Mouse (Mus musculus) hindbrain, embryonic 12.5 days (tissue): Measurements from ENCODE around the gene Nme3. TPM values are rescaled to one million over a fixed set of nuclear protein-coding genes. Genes with fewer than 3 reads are reported as not detected.
"Not testable (repeated sequence)": the region's sequence is repeated elsewhere in the genome, so short reads cannot be mapped to it uniquely, and the experiment has no call there.

Source experiments
- ATAC-seq: fragments of 200-750 bp; cut with Nextera tagmentation; 2 replicates; pipeline ENCODE4 v1.8.0; 2017; ENCODE audit warnings: moderate TSS enrichment; ENCODE audit not compliant: low FRiP score
- H3K27ac ChIP-seq: fragments of 300-500 bp; sonication (generic); 2 replicates; pipeline ENCODE4 v1.5.1; 2016; ENCODE audit warnings: mild to moderate bottlenecking
- H3K27me3 ChIP-seq: fragments of 300-500 bp; sonication (generic); 2 replicates; pipeline ENCODE4 v1.6.1; 2016; ENCODE audit warnings: mild to moderate bottlenecking
- H3K36me3 ChIP-seq: fragments of 300-500 bp; sonication (generic); 2 replicates; pipeline ENCODE4 v1.6.1; 2016; ENCODE audit warnings: mild to moderate bottlenecking
- H3K4me1 ChIP-seq: fragments of 300-500 bp; sonication (generic); 2 replicates; pipeline ENCODE4 v1.6.1; 2016
- H3K4me2 ChIP-seq: fragments of 300-500 bp; sonication (generic); replicated peaks from 2 replicates; pipeline ENCODE4 v1.6.1; 2016; ENCODE audit warnings: mild to moderate bottlenecking
- H3K4me3 ChIP-seq: fragments of 300-500 bp; sonication (generic); 2 replicates; pipeline ENCODE4 v1.5.1; 2016; ENCODE audit warnings: mild to moderate bottlenecking
- H3K9ac ChIP-seq: fragments of 300-500 bp; sonication (generic); 2 replicates; pipeline ENCODE4 v1.6.1; 2016; ENCODE audit warnings: mild to moderate bottlenecking, moderate library complexity
- H3K9me3 ChIP-seq: fragments of 300-500 bp; sonication (generic); replicated peaks from 2 replicates; pipeline ENCODE4 v1.6.1; 2016; ENCODE audit warnings: mild to moderate bottlenecking
- WGBS: fragments of 180-500 bp; shearing (Covaris S2); methylation state at CpG from one replicate; pipeline ENCODE4 v1.1.7; 2016; 5-methylcytosine and 5-hydroxymethylcytosine counted together
- polyA plus RNA-seq: library from polyadenylated mRNA; unstranded; fragments of >200 nt; fragmentation: Nextera tagmentation; extraction: Ambion mirVana; gene quantifications from 2 replicates; pipeline ENCODE4 v1.2.1, GENCODE M21; 2016

Gene Nme3
- polyA plus RNA-seq, 1 experiment from 2014 or later, result 49.8 TPM

DNA sequence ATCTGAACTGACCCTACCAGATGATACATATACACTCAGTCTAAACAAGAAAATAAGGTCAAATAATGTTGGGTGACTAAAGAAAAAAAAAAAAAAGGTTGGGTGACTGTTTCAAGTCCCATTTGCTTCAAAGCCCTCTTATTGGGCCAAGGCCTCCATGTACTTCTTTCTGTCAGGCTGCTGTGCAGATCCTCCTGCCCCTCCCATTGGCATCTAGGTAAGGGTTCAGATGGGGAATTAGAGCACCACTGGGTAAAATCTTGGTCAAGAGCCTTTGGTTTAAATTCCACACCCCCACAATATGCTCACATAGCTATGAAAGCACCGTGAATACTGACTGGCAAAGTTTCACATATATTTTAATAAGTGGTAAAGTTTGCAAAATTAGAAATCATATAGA is 26.9 kb downstream of the Nme3 start:
- no peak overlapping the region for H3K4me2 ChIP-seq
- no peak overlapping the region for H3K4me3 ChIP-seq
- H3K4me1 ChIP-seq, result no peaks in the 10 kb centered on the region
- no peaks in the 10 kb centered on the region for H3K27me3 ChIP-seq
- H3K9ac ChIP-seq, result no peak overlapping the region
- no peak for ATAC-seq
- 100% methylated on average over 1 of the region's 1 CpGs for WGBS
- peaks cover 91% of the 10 kb centered on the region for H3K36me3 ChIP-seq
- no peak overlapping the region for H3K27ac ChIP-seq
- H3K9me3 ChIP-seq, result no peaks in the 10 kb centered on the region

DNA sequence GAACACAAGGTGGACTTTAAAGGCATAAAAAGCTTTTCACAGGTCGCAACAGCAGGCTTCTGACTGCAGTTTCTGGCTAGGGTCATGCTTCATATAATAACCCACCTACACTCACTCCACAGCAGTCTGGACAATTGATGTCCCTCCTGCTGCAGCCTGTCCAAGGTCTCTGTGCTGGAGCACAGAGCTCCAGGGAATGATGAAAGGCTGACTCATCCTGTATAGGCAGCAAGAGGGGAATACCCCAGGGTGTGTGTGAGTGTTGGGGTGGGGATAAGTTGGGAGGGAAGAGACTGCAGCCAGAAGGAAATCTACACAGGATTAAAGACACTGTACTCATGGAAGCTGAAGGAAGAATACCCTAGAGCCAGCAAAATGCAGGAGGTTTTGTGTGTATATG is 33.2 kb downstream of the Nme3 start:
- no peak for ATAC-seq
- H3K27ac ChIP-seq, result no peak overlapping the region

DNA sequence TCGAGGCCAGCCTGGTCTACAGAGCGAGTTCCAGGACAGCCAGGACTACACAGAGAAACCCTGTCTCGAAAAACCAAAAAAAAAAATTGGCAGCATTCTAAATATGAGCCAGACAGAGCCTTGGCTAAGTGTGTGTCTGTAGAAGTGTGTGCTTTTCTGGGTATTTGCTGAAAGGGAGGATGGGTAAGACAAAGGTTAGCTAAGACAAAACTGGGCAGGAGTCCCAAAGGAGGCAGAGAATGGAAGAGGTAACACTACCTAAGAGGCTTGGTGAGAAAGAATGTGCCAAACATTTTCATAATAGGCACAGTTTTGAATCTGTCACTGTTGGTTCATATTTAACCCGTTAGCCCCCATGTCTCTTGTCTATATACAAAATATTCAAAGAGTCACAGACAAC is 36.1 kb downstream of the Nme3 start:
- ATAC-seq, result no peak
- Histone ChIP-seq H3K4me2 (no peak overlapping the region), H3K27me3 (no peaks in the 10 kb centered on the region), H3K27ac (no peak overlapping the region), H3K9ac (no peak overlapping the region), H3K4me3 (no peak overlapping the region), H3K36me3 (peaks cover 17% of the 10 kb centered on the region), H3K9me3 (no peaks in the 10 kb centered on the region), H3K4me1 (peaks cover 24% of the 10 kb centered on the region)
- 92% methylated on average over 4 of the region's 4 CpGs for WGBS

More for the DNA sequence above, 33.2 kb downstream of the Nme3 start:
- Histone ChIP-seq H3K4me3 (no peak overlapping the region), H3K4me2 (no peak overlapping the region), H3K27me3 (no peaks in the 10 kb centered on the region), H3K9me3 (no peaks in the 10 kb centered on the region), H3K4me1 (peaks cover 7% of the 10 kb centered on the region), H3K36me3 (peaks cover 42% of the 10 kb centered on the region), H3K9ac (no peak overlapping the region)
- 87% methylated on average over 1 of the region's 1 CpGs for WGBS

DNA sequence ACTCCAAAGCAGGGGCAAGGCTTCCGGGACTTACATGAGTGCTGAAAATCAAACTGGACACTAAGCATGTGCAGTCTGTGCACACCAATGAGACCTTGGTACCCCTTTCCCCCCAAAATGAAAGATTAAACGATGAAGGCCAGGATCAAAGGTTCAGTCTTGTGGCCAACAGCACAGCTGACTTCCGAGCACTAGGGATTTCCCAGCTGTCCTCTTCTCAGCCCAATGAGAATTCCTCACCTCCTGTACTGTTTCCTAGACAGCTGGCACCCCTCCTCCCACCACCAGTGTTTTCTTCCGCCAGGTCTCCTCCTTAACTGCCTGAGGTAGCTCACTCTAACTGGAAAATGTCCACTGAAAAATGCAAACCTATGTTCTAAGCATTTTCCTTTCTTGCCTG is 36.9 kb downstream of the Nme3 start:
- H3K4me2 ChIP-seq, result no peak overlapping the region
- peaks cover 13% of the 10 kb centered on the region; the same call in 1 of the 2 replicates for H3K36me3 ChIP-seq
- no peak for ATAC-seq
- 75% methylated on average over 4 of the region's 4 CpGs for WGBS
- H3K9ac ChIP-seq, result no peak overlapping the region
- no peaks in the 10 kb centered on the region for H3K9me3 ChIP-seq
- no peaks in the 10 kb centered on the region for H3K27me3 ChIP-seq
- no peak overlapping the region for H3K27ac ChIP-seq
- H3K4me1 ChIP-seq, result peaks cover 24% of the 10 kb centered on the region
- no peak overlapping the region for H3K4me3 ChIP-seq

DNA sequence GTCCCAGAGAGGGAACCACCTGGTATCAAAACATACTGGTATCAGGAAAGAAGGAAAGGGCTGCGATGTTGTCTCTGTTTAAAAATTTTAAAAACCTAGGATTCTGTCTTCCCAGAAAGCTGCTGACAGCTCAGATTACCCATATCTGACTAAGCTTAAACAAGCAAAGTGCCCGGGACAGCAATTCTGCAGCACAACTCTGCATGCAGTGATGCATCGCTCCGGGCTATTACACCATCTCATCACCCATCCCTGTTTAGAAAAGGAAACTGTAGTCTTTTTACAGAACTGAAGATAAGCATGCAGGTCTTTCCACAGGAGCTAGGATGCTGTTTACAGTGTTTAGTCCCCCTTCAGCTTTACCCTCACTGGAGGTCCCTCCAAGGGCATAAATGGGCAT is 38.6 kb downstream of the Nme3 start:
- peak overlapping the region; percentile 86 for H3K9ac ChIP-seq
- WGBS, result 87% methylated on average over 4 of the region's 4 CpGs
- no peak overlapping the region for H3K27ac ChIP-seq
- H3K36me3 ChIP-seq, result peaks cover 8% of the 10 kb centered on the region; the same call in 1 of the 2 replicates
- no peaks in the 10 kb centered on the region for H3K27me3 ChIP-seq
- ATAC-seq, result no peak
- peak overlapping the region; percentile 79 for H3K4me3 ChIP-seq
- H3K4me2 ChIP-seq, result peak overlapping the region; percentile 78
- no peaks in the 10 kb centered on the region for H3K9me3 ChIP-seq
- peaks cover 24% of the 10 kb centered on the region for H3K4me1 ChIP-seq

DNA sequence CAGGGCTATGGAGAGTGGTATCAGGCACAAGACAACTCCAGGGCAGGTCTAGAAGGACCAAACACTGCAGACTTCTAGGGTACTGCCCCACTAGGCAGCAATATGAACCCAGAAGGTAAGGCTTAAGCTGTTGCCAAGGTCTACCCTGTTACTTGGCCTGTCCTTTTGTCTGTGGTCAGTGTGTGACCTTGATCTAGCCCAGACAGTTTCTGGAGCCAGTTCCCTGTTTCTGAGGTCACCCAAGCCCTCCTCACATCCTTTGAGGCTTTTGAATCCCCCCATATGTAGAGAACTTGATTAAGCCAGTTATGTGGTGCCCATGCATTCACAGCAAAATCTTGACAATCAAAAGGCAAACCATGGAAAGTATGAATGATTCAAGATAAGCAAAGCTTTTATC is 39.4 kb downstream of the Nme3 start:
- H3K4me1 ChIP-seq, result peaks cover 24% of the 10 kb centered on the region
- ATAC-seq, result no peak
- peak overlapping the region; percentile 78 for H3K4me2 ChIP-seq
- peak overlapping the region; percentile 86 for H3K9ac ChIP-seq
- H3K27me3 ChIP-seq, result no peaks in the 10 kb centered on the region
- no peak overlapping the region for H3K27ac ChIP-seq
- peaks cover 8% of the 10 kb centered on the region; the same call in 1 of the 2 replicates for H3K36me3 ChIP-seq
- H3K9me3 ChIP-seq, result no peaks in the 10 kb centered on the region
- peak overlapping the region; percentile 79 for H3K4me3 ChIP-seq

DNA sequence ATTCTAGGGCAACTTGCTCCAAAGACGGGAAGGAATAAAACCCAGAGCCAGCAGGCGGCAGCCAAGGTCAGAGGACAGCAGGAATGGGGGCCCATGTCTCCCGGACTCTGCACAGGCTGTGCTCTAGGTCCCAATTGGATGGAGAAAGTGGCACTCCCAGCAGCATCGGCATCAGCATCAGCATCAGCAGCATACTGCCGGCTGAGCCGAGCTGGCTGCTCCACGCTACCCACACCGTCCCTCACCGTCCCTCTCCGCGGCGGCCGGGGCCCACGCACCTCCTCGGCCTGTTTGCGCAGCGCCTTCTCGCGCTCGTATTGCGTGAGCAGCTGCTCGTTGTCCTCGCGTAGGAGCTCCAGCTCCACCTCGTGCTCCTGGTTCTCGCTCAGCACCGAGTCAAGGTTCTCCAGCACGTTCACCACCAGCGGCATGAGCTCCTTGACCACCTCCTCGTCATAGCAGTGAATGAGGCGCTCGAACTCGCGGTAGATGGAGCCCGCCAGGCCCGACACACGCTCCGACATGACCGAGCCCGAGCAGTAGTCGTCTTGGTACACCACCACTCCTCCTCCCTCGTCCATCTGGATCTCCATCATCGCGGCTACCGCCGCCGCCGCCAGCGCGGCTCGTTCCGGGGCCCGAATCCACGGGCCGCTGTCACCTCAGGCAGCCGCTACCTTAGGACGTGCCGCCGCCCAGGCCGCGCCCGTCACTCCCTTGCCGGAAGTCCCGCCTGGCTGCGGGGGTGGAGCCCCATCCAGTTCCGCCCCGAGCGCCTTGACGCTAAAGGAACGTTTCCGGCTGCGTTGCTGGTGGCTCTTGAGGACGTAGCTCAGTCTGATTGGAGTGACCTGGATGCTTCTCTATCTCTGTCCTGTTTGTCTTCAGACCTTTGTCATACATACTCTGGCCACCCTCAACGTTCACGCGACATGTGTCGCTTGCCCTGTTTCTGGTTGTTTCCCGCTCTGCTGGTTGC is 40.2 kb downstream of the Nme3 start, which contains the start of gene Mapk8ip3:
TSS of gene Mapk8ip3 (minus strand) at position 719 of the 979 bp plus-strand sequence.
- H3K27ac ChIP-seq, result peak within 1 kb of the TSS; percentile 90
- 0 out of 2 replicates have a peak, but pooled peaks cover 4% of the 10 kb centered on the region for H3K36me3 ChIP-seq
- peak within 1 kb of the TSS; percentile 78 for H3K4me2 ChIP-seq
- ATAC-seq, result peak; percentile 97
- peak within 1 kb of the TSS; percentile 79 for H3K4me3 ChIP-seq
- H3K9ac ChIP-seq, result peak within 1 kb of the TSS; percentile 86
- peaks cover 24% of the 10 kb centered on the region for H3K4me1 ChIP-seq
- under 1% methylated on average over 78 of the region's 78 CpGs for WGBS
- no peaks in the 10 kb centered on the region for H3K9me3 ChIP-seq
- H3K27me3 ChIP-seq, result no peaks in the 10 kb centered on the region

DNA sequence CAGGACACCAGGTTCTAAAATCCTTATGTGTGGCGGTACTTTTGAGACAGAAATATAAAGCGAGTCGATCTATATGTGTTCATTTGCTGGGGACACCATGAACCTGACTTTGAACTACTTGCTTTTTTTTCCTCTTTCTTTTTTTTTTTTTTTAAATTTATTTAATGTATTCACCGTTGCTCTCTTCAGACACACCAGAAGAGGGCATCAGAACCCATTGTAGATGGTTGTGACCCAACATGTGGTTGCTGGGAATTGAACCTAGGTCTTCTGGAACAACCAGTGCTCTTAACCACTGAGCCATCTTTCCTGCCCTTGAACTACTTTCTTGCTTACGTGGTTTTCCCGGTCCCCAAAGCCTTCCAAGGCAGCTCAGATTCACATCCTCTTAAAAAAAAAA is 41.0 kb downstream of the Nme3 start:
- Histone ChIP-seq H3K4me3 (peak overlapping the region; percentile 79), H3K27ac (peak overlapping the region; percentile 90), H3K4me1 (peaks cover 24% of the 10 kb centered on the region), H3K27me3 (no peaks in the 10 kb centered on the region), H3K9me3 (no peaks in the 10 kb centered on the region), H3K36me3 (0 out of 2 replicates have a peak, but pooled peaks cover 4% of the 10 kb centered on the region), H3K4me2 (peak overlapping the region; percentile 78), H3K9ac (peak overlapping the region; percentile 86)
- 46% methylated on average over 6 of the region's 6 CpGs for WGBS
- no peak; the same call in 1 of the 2 replicates for ATAC-seq

DNA sequence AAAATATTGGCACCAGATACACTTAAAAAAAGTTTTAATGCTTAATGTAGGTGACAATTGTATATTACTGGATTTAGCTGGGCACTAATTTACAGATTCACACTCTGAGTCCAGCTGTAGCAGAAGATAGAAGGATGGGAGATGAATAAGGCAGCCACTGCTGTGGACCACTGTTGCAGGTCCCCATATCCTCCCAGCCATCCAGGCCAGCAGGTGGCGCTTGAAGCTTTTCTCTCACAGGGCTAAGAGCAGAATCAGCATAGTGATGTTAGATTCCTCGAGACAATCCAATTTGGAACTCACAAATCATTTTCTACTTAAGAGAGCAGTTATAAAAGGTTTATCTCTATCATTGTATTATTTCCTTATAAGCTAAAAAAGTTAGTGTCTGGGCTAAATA is 46.2 kb downstream of the Nme3 start:
- 28% methylated on average over 2 of the region's 2 CpGs for WGBS
- not testable (repeated sequence) for ATAC-seq, H3K9ac ChIP-seq, H3K27ac ChIP-seq, H3K4me3 ChIP-seq, H3K4me2 ChIP-seq, H3K9me3 ChIP-seq, H3K27me3 ChIP-seq, H3K4me1 ChIP-seq
- H3K36me3 ChIP-seq, result peaks cover 44% of the 10 kb centered on the region

DNA sequence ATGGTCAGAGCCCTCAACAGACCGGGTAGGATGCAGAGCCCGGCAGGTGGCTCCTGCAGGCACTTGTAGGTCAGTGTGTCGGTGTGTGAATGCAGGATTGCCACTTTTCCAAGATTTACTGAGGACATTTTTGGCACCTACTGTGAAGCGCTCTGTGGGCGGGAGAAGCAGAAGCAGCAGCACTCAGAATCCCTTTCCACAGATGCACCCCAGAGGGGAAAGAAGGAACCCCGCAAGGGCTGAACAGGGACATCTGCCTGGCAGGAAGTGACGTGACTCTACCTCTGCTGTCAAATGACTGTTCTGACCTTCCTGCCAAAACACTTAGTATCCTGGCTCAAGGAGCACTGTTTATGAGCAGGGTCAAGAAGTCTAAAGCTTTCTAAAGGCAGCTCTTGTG is 46.7 kb downstream of the Nme3 start:
- H3K9ac ChIP-seq, result no peak overlapping the region
- no peak overlapping the region for H3K4me3 ChIP-seq
- WGBS, result 92% methylated on average over 7 of the region's 7 CpGs
- no peaks in the 10 kb centered on the region for H3K9me3 ChIP-seq
- no peaks in the 10 kb centered on the region for H3K27me3 ChIP-seq
- H3K4me1 ChIP-seq, result no peaks in the 10 kb centered on the region
- H3K36me3 ChIP-seq, result peaks cover 50% of the 10 kb centered on the region
- no peak for ATAC-seq
- no peak overlapping the region for H3K27ac ChIP-seq
- H3K4me2 ChIP-seq, result no peak overlapping the region

DNA sequence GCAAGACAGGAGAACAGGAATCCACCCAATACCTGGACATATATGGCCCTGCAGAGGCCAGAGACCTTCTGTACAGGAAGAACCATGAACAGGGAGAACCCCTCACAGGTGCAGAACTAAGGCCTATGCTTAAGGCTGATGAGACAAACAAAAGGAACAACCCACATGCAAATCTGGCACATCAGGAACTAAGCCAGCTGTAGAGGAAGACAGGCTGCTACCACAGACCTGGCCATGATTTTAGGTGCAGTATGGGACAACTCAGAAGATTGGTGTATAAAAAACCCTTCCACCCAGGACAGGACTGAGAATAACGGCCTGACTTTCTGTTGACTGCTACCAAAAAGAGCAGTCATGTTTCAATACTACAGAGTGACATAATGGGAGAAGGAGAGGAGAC is 47.3 kb downstream of the Nme3 start:
- H3K36me3 ChIP-seq, result peaks cover 56% of the 10 kb centered on the region
- H3K27me3 ChIP-seq, H3K4me1 ChIP-seq, H3K9ac ChIP-seq, H3K27ac ChIP-seq, H3K4me2 ChIP-seq, ATAC-seq, H3K4me3 ChIP-seq, H3K9me3 ChIP-seq: not testable (repeated sequence)
- 91% methylated on average over 1 of the region's 1 CpGs for WGBS
